Comparison of ENCODE assay signal across 1 mouse cellular context in the genomic region with DNA sequence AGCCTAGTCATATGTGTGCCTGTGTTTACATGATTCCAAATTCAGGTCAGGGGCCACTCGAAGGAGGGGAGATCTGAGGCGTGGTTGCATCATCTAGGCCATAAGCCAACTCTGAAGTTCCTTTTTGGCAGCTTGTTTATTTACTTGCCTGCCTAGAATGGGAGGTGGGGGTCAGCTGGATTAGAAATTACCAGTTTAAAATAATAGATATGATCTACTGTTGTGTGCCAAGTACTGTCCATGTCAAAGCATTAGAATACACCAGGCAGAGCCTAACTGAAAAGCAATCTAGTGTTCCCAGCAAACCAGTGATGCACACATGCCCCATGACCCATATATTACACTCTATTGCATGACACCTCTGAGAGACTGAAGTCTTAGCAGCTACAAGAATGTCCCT.
TF ChIP-seq lines count a peak whose summit lies in the region.

No protein-coding gene starts in this region.

TF ChIP-seq in CH12.LX, 34 proteins besides CTCF, POLR2A, EP300 and RAD21 (continued from another document):
- TF ChIP-seq GABPA (IDR thresholded peaks at IDR 0.05; ENCODE audit: insufficient replicate concordance, low read depth, low read length) (no peak), HCFC1 (IDR thresholded peaks at IDR 0.05; ENCODE audit: low read depth, low read length) (no peak), USF2 (conservative IDR thresholded peaks at IDR 0.05; ENCODE audit: low read depth, low read length) (no peak), TCF12 (IDR thresholded peaks at IDR 0.05; ENCODE audit: low read depth, low read length) (no peak)
